Mouse (Mus musculus) liver, embryonic 12.5 days (tissue): Measurements from ENCODE around the gene Ccdc188. TPM values are rescaled to one million over a fixed set of nuclear protein-coding genes. Genes with fewer than 3 reads are reported as not detected.

Experiments
- ATAC-seq: fragments of 200-750 bp; cut with Nextera tagmentation; 2 replicates; pipeline ENCODE4 v1.8.0; 2017; ENCODE audit warnings: moderate number of reproducible peaks, mild to moderate bottlenecking, moderate library complexity
- H3K27ac ChIP-seq: fragments of 300-500 bp; sonication (generic); 2 replicates; pipeline ENCODE4 v1.5.1; 2016; ENCODE audit warnings: mild to moderate bottlenecking
- H3K27me3 ChIP-seq: fragments of 300-500 bp; sonication (generic); replicated peaks from 2 replicates; pipeline ENCODE4 v1.6.1; 2016; ENCODE audit warnings: mild to moderate bottlenecking, moderate library complexity
- H3K36me3 ChIP-seq: fragments of 300-500 bp; sonication (generic); 2 replicates; pipeline ENCODE4 v1.6.1; 2016; ENCODE audit warnings: mild to moderate bottlenecking, moderate library complexity
- H3K4me1 ChIP-seq: fragments of 300-500 bp; sonication (generic); 2 replicates; pipeline ENCODE4 v1.6.1; 2016
- H3K4me2 ChIP-seq: fragments of 300-500 bp; sonication (generic); 2 replicates; pipeline ENCODE4 v1.6.1; 2016; ENCODE audit warnings: mild to moderate bottlenecking, moderate library complexity
- H3K4me3 ChIP-seq: fragments of 300-500 bp; sonication (generic); 2 replicates; pipeline ENCODE4 v1.5.1; 2016; ENCODE audit warnings: mild to moderate bottlenecking, moderate library complexity
- H3K9ac ChIP-seq: fragments of 300-500 bp; sonication (generic); 2 replicates; pipeline ENCODE4 v1.6.1; 2016; ENCODE audit warnings: mild to moderate bottlenecking, moderate library complexity
- H3K9me3 ChIP-seq: fragments of 300-500 bp; sonication (generic); replicated peaks from 2 replicates; pipeline ENCODE4 v1.6.1; 2016; ENCODE audit warnings: mild to moderate bottlenecking, moderate library complexity
- WGBS: fragments of 180-500 bp; shearing (Covaris S2); methylation state at CpG from one replicate; pipeline ENCODE4 v1.1.7; 2016; ENCODE audit not compliant: insufficient replicate concordance; 5-methylcytosine and 5-hydroxymethylcytosine counted together
- polyA plus RNA-seq: library from polyadenylated mRNA; unstranded; fragments of >200 nt; fragmentation: Nextera tagmentation; extraction: Ambion mirVana; gene quantifications from 2 replicates; pipeline ENCODE4 v1.2.1, GENCODE M21; 2016

Gene Ccdc188
- not detected in 2 replicates for polyA plus RNA-seq

- 64% methylated on average over 4 of the region's 4 CpGs for WGBS
These were observed at the start of gene Ccdc188 for GRCm38 (mm10) chr16:18217579-18217978. Gene Ccdc188 (plus strand): TSS chr16:18217879.

GRCm38 (mm10) chr16:18169156-18169555 lies 48.5 kb upstream of the Ccdc188 start:
- ATAC-seq, result no peak
- H3K36me3 ChIP-seq, result no peaks in the 10 kb centered on the region
- no peaks in the 10 kb centered on the region for H3K4me1 ChIP-seq
- no peak overlapping the region for H3K27ac ChIP-seq
- H3K27me3 ChIP-seq, result no peaks in the 10 kb centered on the region
- no peak overlapping the region for H3K9ac ChIP-seq
- no peak overlapping the region for H3K4me3 ChIP-seq
- H3K4me2 ChIP-seq, result no peak overlapping the region
- WGBS, result 32% methylated on average over 5 of the region's 5 CpGs
- H3K9me3 ChIP-seq, result no peaks in the 10 kb centered on the region

More at GRCm38 (mm10) chr16:18217579-18217978, at the start of gene Ccdc188:
- no peaks in the 10 kb centered on the region for H3K9me3 ChIP-seq
- ATAC-seq, result no peak
- peaks cover 4% of the 10 kb centered on the region; the same call in 1 of the 2 replicates for H3K36me3 ChIP-seq
- no peak within 1 kb of the TSS for H3K4me2 ChIP-seq
- H3K4me1 ChIP-seq, result peaks cover 7% of the 10 kb centered on the region
- H3K9ac ChIP-seq, result no peak within 1 kb of the TSS
- peaks cover 22% of the 10 kb centered on the region; the same call in 1 of the 2 replicates for H3K27me3 ChIP-seq
- H3K4me3 ChIP-seq, result no peak within 1 kb of the TSS
- no peak within 1 kb of the TSS for H3K27ac ChIP-seq

- no peak overlapping the region for H3K4me3 ChIP-seq
- WGBS, result 72% methylated on average over 3 of the region's 3 CpGs
- no peak overlapping the region for H3K4me2 ChIP-seq
- H3K36me3 ChIP-seq, result no peaks in the 10 kb centered on the region
- no peak overlapping the region for H3K9ac ChIP-seq
- H3K27ac ChIP-seq, result no peak overlapping the region
- ATAC-seq, result no peak
- no peaks in the 10 kb centered on the region for H3K9me3 ChIP-seq
- H3K27me3 ChIP-seq, result no peaks in the 10 kb centered on the region
- H3K4me1 ChIP-seq, result no peaks in the 10 kb centered on the region
These were observed 47.9 kb upstream of the Ccdc188 start for GRCm38 (mm10) chr16:18169776-18170175.

GRCm38 (mm10) chr16:18172266-18172855 lies 45.3 kb upstream of the Ccdc188 start:
- no peak; the same call in 1 of the 2 replicates for ATAC-seq
- H3K36me3 ChIP-seq, result no peaks in the 10 kb centered on the region
- H3K4me3 ChIP-seq, result no peak overlapping the region
- no peaks in the 10 kb centered on the region for H3K27me3 ChIP-seq
- H3K27ac ChIP-seq, result no peak overlapping the region
- WGBS, result 5% methylated on average over 7 of the region's 7 CpGs
- H3K9me3 ChIP-seq, result no peaks in the 10 kb centered on the region
- peaks cover 12% of the 10 kb centered on the region; the same call in 1 of the 2 replicates for H3K4me1 ChIP-seq
- no peak overlapping the region for H3K4me2 ChIP-seq
- no peak overlapping the region for H3K9ac ChIP-seq

- no peak overlapping the region for H3K4me2 ChIP-seq
- H3K27ac ChIP-seq, result no peak overlapping the region
- no peak for ATAC-seq
- H3K9ac ChIP-seq, result no peak overlapping the region
- H3K27me3 ChIP-seq, result no peaks in the 10 kb centered on the region
- H3K4me1 ChIP-seq, result peaks cover 12% of the 10 kb centered on the region; the same call in 1 of the 2 replicates
- H3K9me3 ChIP-seq, result no peaks in the 10 kb centered on the region
- no peaks in the 10 kb centered on the region for H3K36me3 ChIP-seq
- WGBS, result 75% methylated on average over 9 of the region's 9 CpGs
- H3K4me3 ChIP-seq, result no peak overlapping the region
These were observed 44.4 kb upstream of the Ccdc188 start for GRCm38 (mm10) chr16:18173231-18173630.

- Histone ChIP-seq H3K36me3 (no peaks in the 10 kb centered on the region), H3K4me1 (peaks cover 12% of the 10 kb centered on the region; the same call in 1 of the 2 replicates), H3K9ac (no peak overlapping the region), H3K9me3 (no peaks in the 10 kb centered on the region), H3K4me3 (no peak overlapping the region), H3K27me3 (no peaks in the 10 kb centered on the region), H3K4me2 (no peak overlapping the region), H3K27ac (no peak overlapping the region)
- ATAC-seq, result no peak
- WGBS, result 68% methylated on average over 11 of the region's 11 CpGs
These were observed 43.9 kb upstream of the Ccdc188 start for GRCm38 (mm10) chr16:18173788-18174187.

GRCm38 (mm10) chr16:18175817-18176541 lies 41.7 kb upstream of the Ccdc188 start:
- H3K27me3 ChIP-seq, result peaks cover 10% of the 10 kb centered on the region; the same call in 1 of the 2 replicates
- no peaks in the 10 kb centered on the region for H3K9me3 ChIP-seq
- peak; percentile 71 for ATAC-seq
- H3K4me3 ChIP-seq, result no peak overlapping the region
- 28% methylated on average over 6 of the region's 6 CpGs for WGBS
- H3K4me2 ChIP-seq, result peak overlapping the region; percentile 21
- H3K9ac ChIP-seq, result no peak overlapping the region
- H3K4me1 ChIP-seq, result peaks cover 20% of the 10 kb centered on the region; the same call in 1 of the 2 replicates
- H3K27ac ChIP-seq, result peak overlapping the region; percentile 50
- no peaks in the 10 kb centered on the region for H3K36me3 ChIP-seq

GRCm38 (mm10) chr16:18176758-18177157 lies 40.9 kb upstream of the Ccdc188 start:
- peaks cover 20% of the 10 kb centered on the region; the same call in 1 of the 2 replicates for H3K4me1 ChIP-seq
- no peak overlapping the region for H3K9ac ChIP-seq
- WGBS, result 60% methylated on average over 4 of the region's 4 CpGs
- H3K36me3 ChIP-seq, result no peaks in the 10 kb centered on the region
- peak overlapping the region; percentile 50 for H3K27ac ChIP-seq
- H3K4me3 ChIP-seq, result no peak overlapping the region
- no peak for ATAC-seq
- H3K9me3 ChIP-seq, result no peaks in the 10 kb centered on the region
- peaks cover 14% of the 10 kb centered on the region; the same call in 1 of the 2 replicates for H3K27me3 ChIP-seq
- H3K4me2 ChIP-seq, result no peak overlapping the region

- peaks cover 14% of the 10 kb centered on the region; the same call in 1 of the 2 replicates for H3K27me3 ChIP-seq
- WGBS, result 48% methylated on average over 2 of the region's 2 CpGs
- H3K4me3 ChIP-seq, result no peak overlapping the region
- H3K9me3 ChIP-seq, result no peaks in the 10 kb centered on the region
- no peak overlapping the region for H3K4me2 ChIP-seq
- ATAC-seq, result no peak
- H3K36me3 ChIP-seq, result no peaks in the 10 kb centered on the region
- no peak overlapping the region for H3K27ac ChIP-seq
- peaks cover 20% of the 10 kb centered on the region; the same call in 1 of the 2 replicates for H3K4me1 ChIP-seq
- no peak overlapping the region for H3K9ac ChIP-seq
These were observed 38.1 kb upstream of the Ccdc188 start for GRCm38 (mm10) chr16:18179591-18179990.

GRCm38 (mm10) chr16:18181398-18181797 lies 36.3 kb upstream of the Ccdc188 start:
- 55% methylated on average over 10 of the region's 10 CpGs for WGBS

GRCm38 (mm10) chr16:18182766-18183165 lies 34.9 kb upstream of the Ccdc188 start:
- Histone ChIP-seq H3K36me3 (no peaks in the 10 kb centered on the region), H3K4me2 (no peak overlapping the region), H3K9me3 (no peaks in the 10 kb centered on the region), H3K4me3 (no peak overlapping the region), H3K27me3 (peaks cover 14% of the 10 kb centered on the region; the same call in 1 of the 2 replicates), H3K27ac (no peak overlapping the region), H3K4me1 (0 out of 2 replicates have a peak, but pooled peaks cover 8% of the 10 kb centered on the region), H3K9ac (no peak overlapping the region)
- no peak for ATAC-seq
- WGBS, result 55% methylated on average over 8 of the region's 8 CpGs

More at GRCm38 (mm10) chr16:18181398-18181797, 36.3 kb upstream of the Ccdc188 start:
- no peak overlapping the region for H3K4me3 ChIP-seq
- no peaks in the 10 kb centered on the region for H3K9me3 ChIP-seq
- H3K27me3 ChIP-seq, result peaks cover 14% of the 10 kb centered on the region; the same call in 1 of the 2 replicates
- H3K4me2 ChIP-seq, result no peak overlapping the region
- H3K27ac ChIP-seq, result no peak overlapping the region
- 0 out of 2 replicates have a peak, but pooled peaks cover 12% of the 10 kb centered on the region for H3K4me1 ChIP-seq
- no peak overlapping the region for H3K9ac ChIP-seq
- no peaks in the 10 kb centered on the region for H3K36me3 ChIP-seq
- no peak for ATAC-seq
